In genomic region chr16:22266384-22266783, GRCm38 (mm10) we compare ENCODE assay signal across 8 mouse cellular contexts. TPM values are rescaled to one million over a fixed set of nuclear protein-coding genes. Genes with fewer than 3 reads are reported as not detected.
DNase-seq lines count a peak whose midpoint lies in the region; ATAC-seq and TF ChIP-seq lines count a peak whose summit lies in the region.

No protein-coding gene starts in this region.

- ATAC-seq in heart, embryonic 15.5 days (replicated peaks; ENCODE audit: insufficient number of reproducible peaks, insufficient read depth, low FRiP score, low read depth) = no peak
- peak; percentile 22 for ATAC-seq in hindbrain, embryonic 13.5 days (ENCODE audit: low FRiP score)
- peak; percentile 11; the same call in 1 of the 2 replicates for ATAC-seq in midbrain, embryonic 15.5 days (replicated peaks)

- 33% methylated on average over 8 of the region's 8 CpGs for WGBS in heart, embryonic 15.5 days
- 42% methylated on average over 8 of the region's 8 CpGs for WGBS in hindbrain, embryonic 13.5 days
- 43% methylated on average over 8 of the region's 8 CpGs for WGBS in midbrain, embryonic 15.5 days
- 33% methylated on average over 8 of the region's 8 CpGs for WGBS in lung, adult 2 months

- TF ChIP-seq POLR2A in lung, adult 2 months (IDR thresholded peaks at IDR 0.05; ENCODE audit: borderline replicate concordance, extremely low read depth, low read depth, low read length) = no peak

- H3K4me3 ChIP-seq in heart, embryonic 15.5 days = peak overlapping the region; percentile 87
- peak overlapping the region; percentile 97 for H3K4me3 ChIP-seq in hindbrain, embryonic 13.5 days
- H3K4me3 ChIP-seq in midbrain, embryonic 15.5 days = peak overlapping the region; percentile 62
- H3K4me3 ChIP-seq in lung, adult 2 months (replicated peaks; ENCODE audit: extremely low read depth, low read depth, low read length) = no peak overlapping the region

- DNase-seq in heart, postnatal 4 days = no peak
- DNase-seq in ZHBTc4 (ENCODE audit: low read depth, low spot score) = peak; percentile 59
- DNase-seq in adrenal gland, postnatal 14 days = no peak
- no peak for DNase-seq in lung, adult 2 months
- DNase-seq in frontal cortex, postnatal 14 days (ENCODE audit: low spot score in 2 of 2) = no peak

- no peaks in the 10 kb centered on the region for H3K27me3 ChIP-seq in heart, embryonic 15.5 days
- no peaks in the 10 kb centered on the region for H3K27me3 ChIP-seq in hindbrain, embryonic 13.5 days
- H3K27me3 ChIP-seq in midbrain, embryonic 15.5 days (replicated peaks) = no peaks in the 10 kb centered on the region

- peak overlapping the region; percentile 55 for H3K4me2 ChIP-seq in heart, embryonic 15.5 days
- peak overlapping the region; percentile 63 for H3K4me2 ChIP-seq in hindbrain, embryonic 13.5 days
- H3K4me2 ChIP-seq in midbrain, embryonic 15.5 days = peak overlapping the region; percentile 53

- H3K9me3 ChIP-seq in heart, embryonic 15.5 days (replicated peaks) = no peaks in the 10 kb centered on the region
- no peaks in the 10 kb centered on the region for H3K9me3 ChIP-seq in hindbrain, embryonic 13.5 days
- H3K9me3 ChIP-seq in midbrain, embryonic 15.5 days = no peaks in the 10 kb centered on the region

- TF ChIP-seq CTCF in lung, adult 2 months (IDR thresholded peaks at IDR 0.05; ENCODE audit: insufficient read depth, low read length) = no peak

- H3K4me1 ChIP-seq in heart, embryonic 15.5 days (replicated peaks) = peaks cover 18% of the 10 kb centered on the region
- peaks cover 24% of the 10 kb centered on the region for H3K4me1 ChIP-seq in hindbrain, embryonic 13.5 days (replicated peaks)
- H3K4me1 ChIP-seq in midbrain, embryonic 15.5 days = peaks cover 25% of the 10 kb centered on the region
- peaks cover 2% of the 10 kb centered on the region for H3K4me1 ChIP-seq in lung, adult 2 months (ENCODE audit: control insufficient read depth, insufficient read depth, low read length)

- H3K9ac ChIP-seq in heart, embryonic 15.5 days = peak overlapping the region; percentile 55
- peak overlapping the region; percentile 80 for H3K9ac ChIP-seq in hindbrain, embryonic 13.5 days
- peak overlapping the region; percentile 40 for H3K9ac ChIP-seq in midbrain, embryonic 15.5 days

- H3K27ac ChIP-seq in heart, embryonic 15.5 days = peak overlapping the region; percentile 95
- H3K27ac ChIP-seq in hindbrain, embryonic 13.5 days = peak overlapping the region; percentile 93
- H3K27ac ChIP-seq in midbrain, embryonic 15.5 days = peak overlapping the region; percentile 97

- no peaks in the 10 kb centered on the region for H3K36me3 ChIP-seq in heart, embryonic 15.5 days
- no peaks in the 10 kb centered on the region for H3K36me3 ChIP-seq in hindbrain, embryonic 13.5 days
- no peaks in the 10 kb centered on the region for H3K36me3 ChIP-seq in midbrain, embryonic 15.5 days (replicated peaks)

RNA-seq across cellular contexts. Expression of gene Tra2b, which starts 0.6 kb away (rescaled TPM):
- polyA plus RNA-seq in heart, embryonic 15.5 days (2015; fragmentation: Nextera tagmentation; extraction: Ambion mirVana) = 191 and 204 TPM in 2 replicates
- total RNA-seq in heart, postnatal 4 days (2021) = 100 to 1,000 TPM; 113 to 120 TPM
- polyA plus RNA-seq in hindbrain, embryonic 13.5 days (2015; fragmentation: Nextera tagmentation; extraction: Ambion mirVana) = 304 and 307 TPM in 2 replicates
- polyA plus RNA-seq in midbrain, embryonic 15.5 days (2015; fragmentation: Nextera tagmentation; extraction: Ambion mirVana) = 258 and 265 TPM in 2 replicates
- total RNA-seq in adrenal gland, postnatal 14 days (2021) = 126 and 127 TPM in 2 replicates
- 17.7 and 29.0 TPM in 2 replicates for polyA plus RNA-seq in lung, adult 2 months (2012; rRNA removed)
